Mouse (Mus musculus): Measurements from ENCODE around the gene A530016L24Rik.

Gene A530016L24Rik

GRCm38 (mm10) chr12:112489134-112489533, at the start of gene A530016L24Rik:
TSS of gene A530016L24Rik (plus strand) at chr12:112489448.
- DNase-seq (ENCODE audit: low read depth, low spot score) = no peak

DNA sequence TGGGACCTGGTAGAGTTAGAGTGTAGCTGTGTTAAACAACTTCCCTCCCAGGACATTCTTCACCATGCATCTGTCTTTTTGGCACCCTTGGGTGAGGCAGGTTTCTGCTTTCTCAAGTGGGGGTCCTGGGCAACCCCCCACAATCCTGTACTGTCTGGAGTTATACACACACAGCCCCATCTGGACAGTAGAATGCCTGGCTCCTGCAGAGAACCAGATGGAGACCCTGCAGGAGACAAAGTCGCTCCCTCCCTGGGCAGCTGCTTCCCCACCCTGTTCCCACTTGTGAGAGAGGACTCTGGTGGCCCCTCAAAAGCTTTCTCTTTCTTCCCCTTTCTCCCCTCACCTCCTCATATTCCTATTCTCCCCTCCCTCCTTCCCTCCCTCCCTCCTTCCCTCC, 49.3 kb upstream of the A530016L24Rik start:
- no peak for DNase-seq (ENCODE audit: low read depth, low spot score)

DNA sequence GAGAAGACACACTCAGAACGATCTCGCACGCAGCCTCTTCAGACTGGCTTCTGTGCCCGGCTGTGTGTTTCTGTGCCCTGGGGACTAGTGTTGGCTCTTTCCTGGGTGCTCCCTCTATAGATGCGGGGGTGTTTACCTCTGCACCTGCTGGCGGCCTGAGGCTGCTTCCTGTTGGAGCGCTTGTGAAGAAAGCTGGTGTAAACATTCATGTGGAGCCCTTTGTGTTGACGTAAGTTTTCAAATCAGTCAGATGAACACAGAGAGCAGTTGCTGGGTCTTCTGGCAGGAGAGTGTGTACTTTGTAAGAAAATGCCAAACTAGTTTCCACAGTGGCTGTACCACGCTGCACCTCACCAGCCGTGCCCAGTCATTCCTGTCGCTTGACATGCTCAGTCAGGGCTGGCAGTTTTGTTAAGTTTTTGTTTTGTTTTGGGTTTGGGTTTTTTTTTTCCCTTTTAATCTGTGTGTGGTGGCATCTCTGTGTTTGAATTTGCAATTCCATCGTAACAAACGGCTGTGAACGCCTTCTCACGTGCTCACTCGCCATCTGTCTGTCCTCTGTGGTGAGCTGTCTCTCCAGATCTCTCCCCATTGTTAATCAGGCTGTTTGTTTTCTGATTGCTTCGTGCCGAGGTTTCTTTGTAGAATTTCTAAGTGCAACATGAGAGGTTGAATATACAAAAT, 40.0 kb upstream of the A530016L24Rik start:
- no peak for DNase-seq (ENCODE audit: low read depth, low spot score)

GRCm38 (mm10) chr12:112449828-112450180, 39.4 kb upstream of the A530016L24Rik start:
- no peak for DNase-seq (ENCODE audit: low read depth, low spot score)

- no peak for DNase-seq (ENCODE audit: low read depth, low spot score)
Observed at GRCm38 (mm10) chr12:112450883-112451282, 38.4 kb upstream of the A530016L24Rik start.

DNA sequence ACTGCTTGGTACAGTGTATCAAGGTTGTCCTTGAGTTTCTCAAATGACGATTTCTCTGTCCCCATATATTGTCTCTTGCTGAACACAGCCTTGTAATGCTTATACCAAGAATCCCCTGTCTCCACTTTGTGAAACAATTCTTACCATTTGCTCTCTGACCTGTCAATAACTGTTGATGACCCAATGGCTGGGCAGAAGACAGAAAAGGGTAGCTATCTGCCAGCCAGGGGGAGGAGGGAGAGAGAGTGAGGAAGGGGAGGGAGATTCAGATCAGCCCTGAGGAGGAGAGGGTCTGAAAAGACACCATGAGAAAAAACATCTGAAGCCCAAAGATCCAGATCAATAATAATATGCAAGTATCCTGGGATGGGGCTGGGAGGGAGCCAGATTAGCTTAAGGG, 37.9 kb upstream of the A530016L24Rik start:
- no peak for DNase-seq (ENCODE audit: low read depth, low spot score)

DNA sequence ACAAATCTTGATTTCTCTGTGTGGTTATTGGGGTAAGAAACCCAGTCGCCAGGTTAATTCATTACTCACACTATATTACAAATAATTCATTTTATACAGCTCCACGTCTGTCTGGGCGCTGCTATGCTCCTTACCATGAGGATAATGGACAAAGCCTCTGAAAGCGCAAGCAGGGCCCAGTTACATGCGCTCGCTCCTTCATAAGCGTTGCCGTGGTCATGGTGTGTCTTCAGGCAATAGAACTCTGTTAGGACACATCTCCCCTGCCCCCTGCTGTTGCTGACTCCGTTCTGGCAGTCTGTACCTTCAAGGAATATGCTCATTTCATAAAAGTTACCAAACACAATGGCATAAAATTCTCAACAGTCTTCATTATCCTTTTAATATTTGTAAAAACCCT, 37.4 kb upstream of the A530016L24Rik start:
- no peak for DNase-seq (ENCODE audit: low read depth, low spot score)

DNA sequence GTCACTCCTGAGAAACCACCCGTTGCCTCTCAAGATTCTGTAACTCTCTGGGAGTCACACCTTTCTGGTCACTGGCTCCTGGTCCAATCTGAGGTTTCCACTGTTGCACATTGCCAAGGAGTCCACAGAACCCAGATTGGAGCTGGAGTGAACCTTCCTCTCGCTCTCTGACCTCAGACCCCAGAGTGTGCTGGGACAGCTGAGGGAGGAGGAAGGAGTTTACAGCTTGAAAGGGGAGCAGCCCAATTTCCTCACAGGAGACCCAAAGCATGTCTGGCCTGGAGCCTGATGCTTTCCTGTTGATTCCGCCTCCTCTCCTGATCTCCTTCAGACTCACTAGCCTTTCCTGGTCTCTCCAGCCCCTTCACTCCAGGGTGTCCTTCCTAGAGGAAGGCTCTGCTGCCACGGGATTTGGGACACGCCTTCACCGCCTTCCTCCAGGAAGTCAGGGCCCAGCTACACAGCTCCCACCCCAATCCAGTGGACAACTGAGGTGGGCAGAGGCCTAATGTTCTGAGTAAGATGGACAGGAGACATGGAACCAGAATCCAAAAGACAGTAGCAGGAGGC, 33.0 kb upstream of the A530016L24Rik start:
- DNase-seq (ENCODE audit: low read depth, low spot score) = no peak

DNA sequence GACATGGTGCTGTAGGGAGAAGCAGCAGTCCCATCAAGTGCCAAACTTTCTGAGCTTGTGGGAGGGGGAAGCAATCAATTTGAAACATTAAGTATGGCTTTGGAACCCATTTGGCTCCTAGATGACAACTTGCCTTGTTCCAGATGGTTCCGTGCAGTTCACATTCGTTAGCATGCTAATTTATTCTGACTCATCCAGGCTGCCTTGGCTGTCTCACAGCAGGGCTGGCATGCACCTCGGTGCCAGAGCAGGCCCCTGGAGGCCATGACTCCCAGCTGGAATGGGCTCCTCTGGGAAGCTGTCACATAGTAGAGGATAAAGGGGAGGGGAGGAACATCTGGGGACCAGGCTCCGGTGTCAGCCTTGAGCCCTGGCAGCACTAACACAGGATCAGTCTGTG, 31.4 kb upstream of the A530016L24Rik start:
- DNase-seq (ENCODE audit: low read depth, low spot score) = no peak

DNA sequence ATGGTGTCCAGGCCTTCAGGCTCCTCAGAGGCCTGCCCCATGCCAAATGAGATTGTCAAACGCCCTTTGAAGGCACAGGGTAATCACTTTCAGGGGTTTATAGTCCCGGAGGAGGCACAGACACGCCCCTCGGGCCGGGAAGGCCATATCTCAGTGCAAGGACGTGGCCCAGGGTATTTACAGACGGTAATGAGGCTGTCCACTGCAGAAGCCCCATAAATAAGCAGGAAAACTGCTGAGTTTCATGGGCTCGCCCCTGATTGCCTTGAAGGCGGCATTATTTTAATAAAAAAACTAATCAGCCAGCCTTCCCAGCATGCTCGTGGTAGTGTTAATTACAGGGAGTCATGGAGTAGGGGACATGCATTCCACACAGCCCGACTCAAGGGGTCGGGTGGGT, 26.8 kb upstream of the A530016L24Rik start:
- DNase-seq (ENCODE audit: low read depth, low spot score) = no peak

GRCm38 (mm10) chr12:112463209-112463608, 26.0 kb upstream of the A530016L24Rik start:
- no peak for DNase-seq (ENCODE audit: low read depth, low spot score)

- DNase-seq (ENCODE audit: low read depth, low spot score) = no peak
Observed at GRCm38 (mm10) chr12:112463750-112464444, 25.4 kb upstream of the A530016L24Rik start.

DNA sequence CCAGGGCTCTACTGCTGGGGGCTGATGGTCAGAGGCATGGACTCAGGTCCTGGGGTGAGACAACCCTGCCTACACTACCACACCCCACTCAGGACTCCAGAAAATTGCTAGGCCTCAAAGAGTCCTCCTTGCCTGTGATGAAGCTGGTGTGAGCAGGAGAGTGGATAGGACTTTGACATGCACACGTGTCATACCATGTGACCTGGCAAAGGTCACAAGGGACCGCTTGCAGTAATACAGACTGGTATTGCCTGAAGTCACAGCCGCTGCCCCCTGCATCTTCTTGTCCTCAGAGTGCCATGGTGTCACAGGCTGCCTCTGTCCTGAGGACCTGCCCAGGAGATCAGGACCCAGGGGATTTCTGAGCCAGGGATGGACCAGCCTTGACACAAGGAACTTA, 24.7 kb upstream of the A530016L24Rik start:
- DNase-seq (ENCODE audit: low read depth, low spot score) = no peak

- DNase-seq (ENCODE audit: low read depth, low spot score) = no peak
Observed at GRCm38 (mm10) chr12:112465928-112466327, 23.3 kb upstream of the A530016L24Rik start.

GRCm38 (mm10) chr12:112467387-112467786, 21.9 kb upstream of the A530016L24Rik start:
- no peak for DNase-seq (ENCODE audit: low read depth, low spot score)

DNA sequence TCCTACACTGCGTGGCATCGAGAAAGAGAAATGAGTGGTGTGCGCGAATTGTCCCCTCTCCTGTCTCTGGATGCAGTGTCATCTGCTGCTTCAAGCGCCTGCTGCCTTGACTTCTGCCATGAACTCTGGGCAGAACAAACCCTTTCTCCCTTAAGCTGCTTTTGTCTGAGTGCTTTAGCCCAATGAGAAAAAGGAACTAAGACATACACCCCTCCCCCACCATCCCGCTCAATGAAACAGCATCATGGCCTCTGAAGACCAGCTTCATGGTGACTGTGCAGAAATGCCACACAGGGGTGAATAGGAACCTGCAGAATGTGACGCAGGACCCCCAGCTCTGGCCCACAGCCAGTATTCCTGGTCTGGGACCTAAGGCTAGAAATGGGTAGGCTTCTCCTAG, 19.9 kb upstream of the A530016L24Rik start:
- no peak for DNase-seq (ENCODE audit: low read depth, low spot score)

DNA sequence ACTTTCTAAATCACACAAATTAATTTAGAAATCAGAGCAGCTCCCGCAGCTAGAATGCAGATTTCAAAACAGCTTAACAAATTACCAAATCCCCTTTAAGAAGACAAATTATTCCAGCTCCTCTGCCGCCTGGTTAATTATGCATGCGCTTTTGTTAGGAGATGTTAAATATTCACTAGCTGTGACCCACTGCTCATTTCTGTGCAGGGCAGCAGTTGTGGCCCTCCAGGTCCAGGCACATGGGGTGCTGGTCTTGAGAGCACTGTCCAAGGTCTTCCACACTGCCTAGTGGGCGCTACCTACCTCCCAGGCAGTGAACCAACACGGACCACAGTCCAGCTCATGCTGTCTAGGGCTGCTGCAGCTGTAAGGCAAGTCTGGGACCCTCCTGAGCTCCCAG, 19.0 kb upstream of the A530016L24Rik start:
- DNase-seq (ENCODE audit: low read depth, low spot score) = no peak

GRCm38 (mm10) chr12:112473777-112474176, 15.5 kb upstream of the A530016L24Rik start:
- peak; percentile 49 for DNase-seq (ENCODE audit: low read depth, low spot score)

DNA sequence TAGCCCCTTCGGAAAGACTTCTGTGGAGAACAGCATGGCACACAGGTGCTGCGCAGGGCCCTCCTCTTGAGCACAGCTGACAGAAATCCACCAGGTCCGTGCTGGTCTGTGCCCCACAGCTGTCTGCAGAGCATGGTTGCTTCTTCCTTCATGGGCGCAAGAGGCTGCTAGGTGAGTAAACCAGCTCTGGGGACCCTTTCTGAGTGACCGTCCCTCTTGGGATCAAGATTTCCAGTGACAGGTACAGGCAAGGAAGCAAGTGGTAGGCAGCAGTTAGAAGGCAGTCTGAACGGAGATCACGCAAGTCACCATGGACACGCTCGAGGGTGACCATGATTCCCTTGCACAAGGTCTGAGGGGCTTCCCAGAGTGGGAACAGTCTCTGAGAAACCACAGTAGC, 287 bp downstream of the A530016L24Rik start:
- DNase-seq (ENCODE audit: low read depth, low spot score) = no peak

DNA sequence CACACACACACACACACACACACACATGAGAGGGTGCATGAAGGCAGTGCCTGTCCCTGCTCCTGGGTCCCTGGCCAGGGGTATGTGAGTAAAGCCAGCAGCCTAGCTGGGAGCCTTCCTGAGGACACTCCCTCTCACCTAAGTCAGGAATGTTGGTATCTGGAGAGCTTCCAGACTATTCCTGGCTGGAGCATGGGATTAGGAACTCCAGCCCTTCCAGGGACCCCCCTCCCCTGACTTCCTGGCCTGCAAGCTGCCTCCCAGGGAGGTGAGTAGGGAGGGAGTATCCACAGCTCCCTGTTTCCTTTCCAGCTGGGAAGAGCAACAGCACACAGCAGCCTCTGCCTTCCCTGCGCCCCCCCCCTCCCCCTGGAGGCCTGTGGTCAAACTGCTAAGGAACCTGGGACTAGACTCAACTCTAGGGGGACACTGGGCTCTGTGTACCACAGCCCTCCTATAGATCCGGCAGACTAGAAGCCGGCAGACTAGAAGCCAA, 1.2 kb downstream of the A530016L24Rik start:
- DNase-seq (ENCODE audit: low read depth, low spot score) = no peak

GRCm38 (mm10) chr12:112496136-112496535, 6.9 kb downstream of the A530016L24Rik start:
- DNase-seq (ENCODE audit: low read depth, low spot score) = no peak

DNA sequence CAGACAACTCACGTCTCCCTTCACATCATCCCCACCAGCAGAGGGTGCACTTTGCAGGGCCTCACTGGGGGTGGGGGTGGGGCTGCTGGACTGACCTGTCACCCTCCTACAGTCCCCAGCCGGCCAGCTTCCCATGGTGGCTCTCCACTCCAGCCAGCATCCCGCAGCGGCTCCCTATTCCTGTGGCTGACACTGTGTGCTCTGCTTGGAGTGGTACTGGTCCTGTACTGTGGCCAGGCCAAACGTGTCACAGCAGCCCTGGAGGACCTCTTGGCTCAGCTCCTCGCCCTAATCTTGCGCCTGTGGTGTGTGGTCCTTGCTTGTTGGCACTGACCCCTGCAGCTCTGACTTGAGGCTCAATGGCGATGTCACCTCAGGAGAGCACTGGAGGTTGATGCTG, 8.5 kb downstream of the A530016L24Rik start:
- DNase-seq (ENCODE audit: low read depth, low spot score) = no peak

DNA sequence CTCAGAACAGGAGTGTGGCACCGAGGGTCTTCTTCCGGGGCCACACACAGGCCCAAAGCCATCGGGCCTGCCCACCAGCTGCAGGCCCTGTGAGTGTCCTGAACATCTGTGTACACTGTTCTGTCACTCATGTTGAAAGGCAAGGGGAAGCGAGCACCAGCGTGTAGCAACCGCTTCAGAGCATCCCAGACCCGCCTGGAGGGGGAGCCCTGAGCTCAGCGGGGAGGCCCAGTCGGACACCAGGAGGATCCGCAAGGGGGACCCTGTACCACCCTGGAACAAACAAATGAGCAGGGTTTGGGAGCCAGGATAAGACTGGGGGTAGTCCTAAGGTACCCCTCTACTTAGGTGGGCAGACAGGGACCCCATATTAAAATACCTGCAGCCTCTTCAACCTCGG, 9.4 kb downstream of the A530016L24Rik start:
- DNase-seq (ENCODE audit: low read depth, low spot score) = no peak
